Mouse (Mus musculus) MEL (cell line): ENCODE results near the gene P4ha1. TPM values are rescaled to one million over a fixed set of nuclear protein-coding genes. Genes with fewer than 3 reads are reported as not detected.
A peak's percentile ranks its signal among the peaks of the same experiment; 100 is the strongest.

Experiments
- DNase-seq: peaks from one replicate; pipeline ENCODE4 v3.0.0; 2011; ENCODE audit warnings: low read depth, low spot score
- H3K27ac ChIP-seq: 2 replicates; pipeline ENCODE4 v1.5.1; 2012; ENCODE audit warnings: low read depth, mild to moderate bottlenecking, control low read depth, low read length, moderate library complexity; ENCODE audit not compliant: control insufficient read depth
- H3K27me3 ChIP-seq, 2 experiments: fragments of 150-350 bp in 1 of 2; sonication (generic) in 1 of 2; 2 replicates each; pipeline ENCODE4 v1.6.1; 2012; ENCODE audit warnings: low read length in 2 of 2, mild to moderate bottlenecking in 2 of 2, improper control_type of control experiment in 1 of 2, moderate library complexity in 1 of 2; ENCODE audit not compliant: insufficient read depth in 2 of 2, control insufficient read depth in 1 of 2
- H3K36me3 ChIP-seq, 2 experiments: 2 replicates each; pipeline ENCODE4 v1.6.1; 2012 to 2014; ENCODE audit warnings: low read length in 2 of 2, improper control_type of control experiment in 1 of 2, inconsistent platforms in 1 of 2, mild to moderate bottlenecking in 1 of 2; ENCODE audit not compliant: insufficient read depth in 2 of 2, control insufficient read depth in 1 of 2
- H3K4me1 ChIP-seq, 2 experiments: fragments of 150-350 bp in 1 of 2; sonication (generic) in 1 of 2; 2 replicates each; pipeline ENCODE4 v1.6.1; 2012; ENCODE audit warnings: low read length in 2 of 2, improper control_type of control experiment in 1 of 2, mild to moderate bottlenecking in 1 of 2; ENCODE audit not compliant: insufficient read depth in 2 of 2, control insufficient read depth in 1 of 2
- H3K4me3 ChIP-seq, 2 experiments: fragments of 150-350 bp in 1 of 2; sonication (generic) in 1 of 2; 2 replicates each; pipeline ENCODE4 v1.5.1; 2012; ENCODE audit warnings: low read depth in 2 of 2, low read length in 2 of 2, mild to moderate bottlenecking in 2 of 2, moderate library complexity in 2 of 2, control low read depth in 1 of 2, improper control_type of control experiment in 1 of 2; ENCODE audit not compliant: control insufficient read depth in 1 of 2, insufficient read depth in 1 of 2
- H3K79me2 ChIP-seq: 2 replicates; pipeline ENCODE4 v1.6.1; 2012; ENCODE audit warnings: mild to moderate bottlenecking, low read length, moderate library complexity; ENCODE audit not compliant: control insufficient read depth, poor library complexity, insufficient read depth
- H3K9ac ChIP-seq: 2 replicates; pipeline ENCODE4 v1.6.1; 2012; ENCODE audit warnings: low read depth, mild to moderate bottlenecking, control low read depth, low read length, moderate library complexity; ENCODE audit not compliant: control insufficient read depth, poor library complexity, severe bottlenecking
- H3K9me3 ChIP-seq: fragments of 150-350 bp; sonication (generic); replicated peaks from 2 replicates; pipeline ENCODE4 v1.6.1; 2012; ENCODE audit warnings: mild to moderate bottlenecking, low read length, improper control_type of control experiment, moderate library complexity; ENCODE audit not compliant: insufficient read depth
- BHLHE40 ChIP-seq: IDR thresholded peaks from 2 replicates; pipeline ENCODE4 v1.6.1; 2012; ENCODE audit warnings: low read depth, mild to moderate bottlenecking, inconsistent platforms, low read length, improper control_type of control experiment, borderline replicate concordance
- CHD1 ChIP-seq: IDR thresholded peaks from 2 replicates; pipeline ENCODE4 v1.6.1; 2012; ENCODE audit warnings: low read depth, mild to moderate bottlenecking, inconsistent platforms, low read length, improper control_type of control experiment
- CHD2 ChIP-seq: IDR thresholded peaks from 2 replicates; pipeline ENCODE4 v1.6.1; 2011; ENCODE audit warnings: low read length, improper control_type of control experiment
- CTCF ChIP-seq, 3 experiments: IDR thresholded peaks in 2 of 3; conservative IDR thresholded peaks in 1 of 3; 2 replicates each; pipeline ENCODE4 v1.5.1; 2011 to 2012; ENCODE audit warnings: low read length in 3 of 3, low read depth in 2 of 3, mild to moderate bottlenecking in 2 of 3, improper control_type of control experiment in 1 of 3, inconsistent platforms in 1 of 3, mixed read lengths in 1 of 3, moderate library complexity in 1 of 3; ENCODE audit not compliant: control insufficient read depth in 1 of 3, insufficient read depth in 1 of 3, poor library complexity in 1 of 3, severe bottlenecking in 1 of 3
- E2F4 ChIP-seq: IDR thresholded peaks from 2 replicates; pipeline ENCODE4 v1.6.1; 2011; ENCODE audit warnings: low read depth, low read length, improper control_type of control experiment, borderline replicate concordance
- ELF1 ChIP-seq: IDR thresholded peaks from 2 replicates; pipeline ENCODE4 v1.6.1; 2014; ENCODE audit warnings: low read depth, mild to moderate bottlenecking, inconsistent platforms, low read length, improper control_type of control experiment, moderate library complexity
- EP300 ChIP-seq, 2 experiments: IDR thresholded peaks; 2 replicates each; pipeline ENCODE4 v1.6.1; 2011; ENCODE audit warnings: improper control_type of control experiment in 2 of 2, low read length in 2 of 2, low read depth in 1 of 2, mild to moderate bottlenecking in 1 of 2
- ETS1 ChIP-seq: IDR thresholded peaks from 2 replicates; pipeline ENCODE4 v1.6.1; 2012; ENCODE audit warnings: low read depth, mild to moderate bottlenecking, inconsistent platforms, low read length, improper control_type of control experiment, moderate library complexity
- GABPA ChIP-seq: IDR thresholded peaks from 2 replicates; pipeline ENCODE4 v1.6.1; 2012; ENCODE audit warnings: low read depth, mild to moderate bottlenecking, inconsistent platforms, low read length, improper control_type of control experiment, moderate library complexity
- GATA1 ChIP-seq: IDR thresholded peaks from 2 replicates; pipeline ENCODE4 v1.6.1; 2011; ENCODE audit warnings: low read depth, low read length, improper control_type of control experiment
- HCFC1 ChIP-seq: IDR thresholded peaks from 2 replicates; pipeline ENCODE4 v1.6.1; 2012; ENCODE audit warnings: low read depth, mild to moderate bottlenecking, inconsistent platforms, low read length, improper control_type of control experiment, moderate library complexity
- JUND ChIP-seq: IDR thresholded peaks from 2 replicates; pipeline ENCODE4 v1.6.1; 2011; ENCODE audit warnings: low read depth, mild to moderate bottlenecking, improper control_type of control experiment, low read length
- MAFK ChIP-seq: IDR thresholded peaks from 2 replicates; pipeline ENCODE4 v1.6.1; 2011; ENCODE audit warnings: low read depth, mild to moderate bottlenecking, low read length, improper control_type of control experiment, borderline replicate concordance
- MAZ ChIP-seq: IDR thresholded peaks from 2 replicates; pipeline ENCODE4 v1.6.1; 2012; ENCODE audit warnings: low read depth, mild to moderate bottlenecking, inconsistent platforms, low read length, improper control_type of control experiment
- MEF2A ChIP-seq: IDR thresholded peaks from 2 replicates; pipeline ENCODE4 v1.6.1; 2014; ENCODE audit warnings: low read depth, mild to moderate bottlenecking, inconsistent platforms, low read length, improper control_type of control experiment; ENCODE audit not compliant: poor library complexity, insufficient replicate concordance, severe bottlenecking; ENCODE audit errors: extremely low read depth
- MXI1 ChIP-seq: IDR thresholded peaks from 2 replicates; pipeline ENCODE4 v1.6.1; 2011; ENCODE audit warnings: mild to moderate bottlenecking, low read depth, low read length, improper control_type of control experiment
- MYC ChIP-seq: IDR thresholded peaks from 2 replicates; pipeline ENCODE4 v1.6.1; 2011; ENCODE audit warnings: low read depth, mild to moderate bottlenecking, low read length, improper control_type of control experiment, moderate library complexity
- NELFE ChIP-seq: IDR thresholded peaks from 2 replicates; pipeline ENCODE4 v1.6.1; 2011; ENCODE audit warnings: low read depth, low read length, improper control_type of control experiment
- NRF1 ChIP-seq: IDR thresholded peaks from 2 replicates; pipeline ENCODE4 v1.6.1; 2014; ENCODE audit warnings: low read depth, mild to moderate bottlenecking, inconsistent platforms, low read length, improper control_type of control experiment, moderate library complexity; ENCODE audit not compliant: poor library complexity, insufficient read depth, severe bottlenecking
- POLR2A ChIP-seq, 2 experiments: IDR thresholded peaks; 2 replicates each; pipeline ENCODE4 v1.6.1; 2011 to 2012; ENCODE audit warnings: low read length in 2 of 2, mild to moderate bottlenecking in 2 of 2, control low read depth in 1 of 2, improper control_type of control experiment in 1 of 2, low read depth in 1 of 2, moderate library complexity in 1 of 2; ENCODE audit not compliant: control insufficient read depth in 1 of 2, insufficient read depth in 1 of 2, poor library complexity in 1 of 2
- POLR2AphosphoS5 ChIP-seq: IDR thresholded peaks from 2 replicates; pipeline ENCODE4 v1.6.1; 2012; ENCODE audit warnings: low read depth, borderline replicate concordance, mild to moderate bottlenecking, inconsistent platforms, low read length, moderate library complexity, mixed read lengths
- RCOR1 ChIP-seq: IDR thresholded peaks from 2 replicates; pipeline ENCODE4 v1.6.1; 2012; ENCODE audit warnings: low read depth, mild to moderate bottlenecking, inconsistent platforms, low read length, improper control_type of control experiment
- SIN3A ChIP-seq: IDR thresholded peaks from 2 replicates; pipeline ENCODE4 v1.6.1; 2012; ENCODE audit warnings: low read length, improper control_type of control experiment, inconsistent platforms
- SMC3 ChIP-seq: IDR thresholded peaks from 2 replicates; pipeline ENCODE4 v1.6.1; 2011; ENCODE audit warnings: low read depth, low read length, improper control_type of control experiment
- TAL1 ChIP-seq: IDR thresholded peaks from 2 replicates; pipeline ENCODE4 v1.6.1; 2012; ENCODE audit warnings: mild to moderate bottlenecking, inconsistent platforms, low read length, moderate library complexity, mixed read lengths
- TCF12 ChIP-seq: IDR thresholded peaks from 2 replicates; pipeline ENCODE4 v1.6.1; 2014; ENCODE audit warnings: low read depth, mild to moderate bottlenecking, inconsistent platforms, low read length, improper control_type of control experiment, moderate library complexity
- UBTF ChIP-seq: IDR thresholded peaks from 2 replicates; pipeline ENCODE4 v1.6.1; 2012; ENCODE audit warnings: low read depth, mild to moderate bottlenecking, inconsistent platforms, low read length, improper control_type of control experiment, moderate library complexity, borderline replicate concordance; ENCODE audit not compliant: insufficient read depth
- USF1 ChIP-seq: IDR thresholded peaks from 2 replicates; pipeline ENCODE4 v1.6.1; 2014; ENCODE audit warnings: low read depth, mild to moderate bottlenecking, inconsistent platforms, low read length, improper control_type of control experiment, moderate library complexity
- USF2 ChIP-seq, 2 experiments: IDR thresholded peaks; 2 replicates each; pipeline ENCODE4 v1.6.1; 2011 to 2012; ENCODE audit warnings: improper control_type of control experiment in 2 of 2, low read length in 2 of 2, borderline replicate concordance in 1 of 2, inconsistent platforms in 1 of 2, low read depth in 1 of 2, mild to moderate bottlenecking in 1 of 2; ENCODE audit not compliant: insufficient read depth in 1 of 2
- ZKSCAN1 ChIP-seq: IDR thresholded peaks from 2 replicates; pipeline ENCODE4 v1.6.1; 2012; ENCODE audit warnings: low read depth, mild to moderate bottlenecking, inconsistent platforms, low read length, improper control_type of control experiment, moderate library complexity
- ZNF384 ChIP-seq: IDR thresholded peaks from 2 replicates; pipeline ENCODE4 v1.6.1; 2012; ENCODE audit warnings: low read depth, mild to moderate bottlenecking, inconsistent platforms, low read length, improper control_type of control experiment
- polyA plus RNA-seq, 2 experiments: library from polyadenylated mRNA; stranded (reverse) in 1 of 2; unstranded in 1 of 2; fragments of >175 nt in 1 of 2; fragments of >200 nt in 1 of 2; gene quantifications; 2 replicates each; pipeline versions ENCODE4 v1.2.1 to v1.2.4; 2012; ENCODE audit warnings: low replicate concordance in 2 of 2, low read depth in 1 of 2; ENCODE audit not compliant: insufficient read length in 2 of 2, insufficient read depth in 1 of 2, missing spikeins in 1 of 2
- total RNA-seq: library from RNA; depleted of rRNA; stranded (reverse); fragments of 300-350 nt; gene quantifications from 2 replicates; pipeline ENCODE4 v1.2.3, GENCODE M21; 2012

P4ha1 gene
- total and polyA plus RNA-seq, 3 experiments: 18.9 to 50.2 TPM; not detected in 1

DNA sequence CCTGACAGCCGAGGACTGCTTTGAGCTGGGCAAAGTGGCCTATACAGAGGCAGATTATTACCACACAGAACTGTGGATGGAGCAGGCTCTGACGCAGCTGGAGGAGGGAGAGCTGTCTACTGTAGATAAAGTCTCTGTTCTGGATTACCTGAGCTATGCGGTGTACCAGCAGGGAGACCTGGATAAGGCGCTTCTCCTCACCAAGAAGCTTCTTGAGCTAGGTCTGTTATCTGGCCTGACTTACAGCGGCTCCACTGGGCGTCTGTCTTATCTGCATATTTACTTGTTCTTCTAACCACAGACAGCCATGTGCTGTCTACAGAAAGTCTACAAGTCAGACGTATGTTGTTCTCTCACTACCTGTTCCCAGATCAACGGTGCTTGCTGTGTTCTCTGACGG is 25.1 kb downstream of the P4ha1 start (continued):
- peak; percentile 72; the same call in 1 of the 2 replicates for TF ChIP-seq BHLHE40
- peak; percentile 99 for TF ChIP-seq ETS1
- peak; percentile 97 for TF ChIP-seq EP300 (IDR thresholded peaks at IDR 0.05; ENCODE audit: low read depth in 1 of 2, low read length in 2 of 2)
- no peak; the same call in 1 of the 2 replicates for TF ChIP-seq CHD2
- TF ChIP-seq UBTF: no peak
- no peak for TF ChIP-seq USF2 (IDR thresholded peaks at IDR 0.05; ENCODE audit: borderline replicate concordance in 1 of 2, insufficient read depth in 1 of 2, low read depth in 1 of 2, low read length in 2 of 2)
- no peak for TF ChIP-seq ELF1
- peak; percentile 97 for TF ChIP-seq TCF12
- TF ChIP-seq MAZ: no peak
- TF ChIP-seq ZKSCAN1: no peak
- peak; percentile 85 for TF ChIP-seq RCOR1
- no peak for TF ChIP-seq GABPA
- TF ChIP-seq CHD1: no peak
- TF ChIP-seq MAFK: peak; percentile 76; the same call in 1 of the 2 replicates
- TF ChIP-seq TAL1: peak; percentile 99
- TF ChIP-seq SIN3A: peak; percentile 96

DNA sequence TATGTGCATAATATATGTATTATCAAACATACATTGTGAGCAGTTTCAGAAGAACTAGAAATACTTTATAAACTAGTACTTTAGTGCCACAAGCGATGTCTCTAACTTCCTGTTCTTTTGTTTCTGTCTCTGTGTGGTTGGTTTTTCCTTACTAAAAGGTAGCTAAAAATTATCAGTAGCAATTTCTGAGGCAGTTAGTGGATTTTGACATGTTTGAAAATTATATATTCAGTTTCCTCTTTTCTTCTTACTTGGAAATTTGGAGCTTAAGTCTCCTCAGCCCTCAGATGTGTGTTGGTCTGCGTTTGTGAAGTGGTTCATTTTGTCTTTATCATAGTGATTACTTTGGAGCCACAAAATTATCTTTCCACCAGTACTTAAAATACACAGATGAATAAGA is 26.4 kb downstream of the P4ha1 start:
- DNase-seq: peak; percentile 60
- peak overlapping the region; percentile 35 for H3K27ac ChIP-seq
- H3K9ac ChIP-seq: no peak overlapping the region
- peaks cover 23 to 38% of the 10 kb centered on the region in 2 experiments for H3K4me1 ChIP-seq
- no peak overlapping the region for H3K4me3 ChIP-seq
- H3K36me3 ChIP-seq: peaks cover 30 to 38% of the 10 kb centered on the region in 2 experiments
- no peaks in the 10 kb centered on the region for H3K79me2 ChIP-seq
- no peaks in the 10 kb centered on the region for H3K27me3 ChIP-seq
- no peaks in the 10 kb centered on the region for H3K9me3 ChIP-seq
- TF ChIP-seq CTCF (IDR thresholded peaks at IDR 0.05 in 2 of 3, conservative IDR thresholded peaks at IDR 0.05 in 1 of 3; ENCODE audit: control insufficient read depth in 1 of 3, insufficient read depth in 1 of 3, low read depth in 2 of 3, low read length in 3 of 3, poor library complexity in 1 of 3, severe bottlenecking in 1 of 3) (no peak), GATA1 (0 out of 2 replicates have a peak, but pooled peaks have one; percentile 27), CHD2 (no peak), EP300 (IDR thresholded peaks at IDR 0.05; ENCODE audit: low read depth in 1 of 2, low read length in 2 of 2) (peak in 1 of 2 experiments; percentile 71; a peak in 3 of 4 replicates), HCFC1 (no peak), MXI1 (peak; percentile 23; the same call in 1 of the 2 replicates), E2F4 (no peak), USF1 (no peak), ELF1 (no peak), NRF1 (no peak), MEF2A (no peak), ZKSCAN1 (no peak), RCOR1 (peak; percentile 19; the same call in 1 of the 2 replicates), USF2 (IDR thresholded peaks at IDR 0.05; ENCODE audit: borderline replicate concordance in 1 of 2, insufficient read depth in 1 of 2, low read depth in 1 of 2, low read length in 2 of 2) (no peak), TCF12 (0 out of 2 replicates have a peak, but pooled peaks have one; percentile 19), JUND (no peak), SMC3 (no peak), ETS1 (peak; percentile 34; the same call in 1 of the 2 replicates), MAZ (no peak), POLR2AphosphoS5 (no peak), POLR2A (IDR thresholded peaks at IDR 0.05; ENCODE audit: control insufficient read depth in 1 of 2, insufficient read depth in 1 of 2, low read depth in 1 of 2, low read length in 2 of 2, poor library complexity in 1 of 2) (no peak), NELFE (no peak), UBTF (no peak), BHLHE40 (no peak), ZNF384 (no peak; the same call in none of the 2 replicates), MYC (peak; percentile 25; the same call in 1 of the 2 replicates), GABPA (no peak)
